Mouse (Mus musculus) liver, adult 2 months (tissue): ENCODE measurements around the gene Agap1. TPM values are rescaled to one million over a fixed set of nuclear protein-coding genes. Genes with fewer than 3 reads are reported as not detected.

Experiments
- DNase-seq: peaks from one replicate; pipeline ENCODE4 v3.0.0-alpha.2; 2011; ENCODE audit warnings: low read depth, low spot score; ENCODE audit errors: extremely low read depth
- H3K27ac ChIP-seq: fragments of 200-500 bp; replicated peaks from 2 replicates; pipeline ENCODE4 v1.5.1; 2012; ENCODE audit warnings: low read depth, mild to moderate bottlenecking, control low read depth, inconsistent platforms, low read length; ENCODE audit not compliant: insufficient read depth
- H3K27me3 ChIP-seq: fragments of 200-500 bp; 2 replicates; pipeline ENCODE4 v1.6.1; 2012; ENCODE audit warnings: mild to moderate bottlenecking, moderate library complexity, low read length, inconsistent platforms; ENCODE audit not compliant: control insufficient read depth, insufficient read depth
- H3K36me3 ChIP-seq: fragments of 200-500 bp; 2 replicates; pipeline ENCODE4 v1.6.1; 2012; ENCODE audit warnings: low read length, inconsistent platforms; ENCODE audit not compliant: control insufficient read depth, insufficient read depth
- H3K4me1 ChIP-seq: fragments of 200-500 bp; 2 replicates; pipeline ENCODE4 v1.6.1; 2011; ENCODE audit warnings: low read length; ENCODE audit not compliant: control insufficient read depth, insufficient read depth
- H3K4me3 ChIP-seq: fragments of 200-500 bp; 2 replicates; pipeline ENCODE4 v1.5.1; 2011; ENCODE audit warnings: low read depth, mild to moderate bottlenecking, control low read depth, low read length, moderate library complexity; ENCODE audit not compliant: insufficient read depth
- H3K79me2 ChIP-seq: fragments of 200-500 bp; 2 replicates; pipeline ENCODE4 v1.6.1; 2012; ENCODE audit warnings: inconsistent platforms, mild to moderate bottlenecking, low read length, moderate library complexity; ENCODE audit not compliant: control insufficient read depth, insufficient read depth
- H3K9ac ChIP-seq: fragments of 200-500 bp; 2 replicates; pipeline ENCODE4 v1.6.1; 2012; ENCODE audit warnings: low read depth, mild to moderate bottlenecking, control low read depth, inconsistent platforms, low read length
- CTCF ChIP-seq: fragments of 200-500 bp; IDR thresholded peaks from 2 replicates; pipeline ENCODE4 v1.5.1; 2011; ENCODE audit warnings: low read depth, low read length, control low read depth
- POLR2A ChIP-seq: fragments of 200-500 bp; IDR thresholded peaks from 2 replicates; pipeline ENCODE4 v1.6.1; 2011; ENCODE audit warnings: low read length, control low read depth; ENCODE audit not compliant: insufficient read depth; ENCODE audit errors: extremely low read depth
- WGBS: fragments of 180-500 bp; shearing (Covaris S2); methylation state at CpG from one replicate; pipeline ENCODE4 v1.1.7; 2018; 5-methylcytosine and 5-hydroxymethylcytosine counted together
- polyA plus RNA-seq: library from polyadenylated mRNA; depleted of rRNA; stranded (reverse); fragments of >200 nt; gene quantifications from 2 replicates; pipeline ENCODE4 v1.2.3, GENCODE M21; 2012
- total RNA-seq: library from RNA; depleted of rRNA; stranded (reverse); fragments of >200 nt; gene quantifications from 2 replicates; pipeline ENCODE4 v1.2.3, GENCODE M21; 2014

Agap1 gene
- total and polyA plus RNA-seq, 2 experiments, result 3.4 to 3.5 TPM

- H3K27me3 ChIP-seq, result no peaks in the 10 kb centered on the region
- H3K36me3 ChIP-seq, result no peaks in the 10 kb centered on the region
- DNase-seq, result no peak
- TF ChIP-seq POLR2A (no peak), CTCF (no peak)
- no peak overlapping the region for H3K9ac ChIP-seq
- no peaks in the 10 kb centered on the region for H3K4me1 ChIP-seq
- no peaks in the 10 kb centered on the region for H3K79me2 ChIP-seq
- 70% methylated on average over 11 of the region's 11 CpGs for WGBS
- H3K4me3 ChIP-seq, result no peak overlapping the region
- H3K27ac ChIP-seq, result peak overlapping the region; percentile 48; the same call in 1 of the 2 replicates
Observed at GRCm38 (mm10) chr1:89420642-89421041, 34.0 kb upstream of the Agap1 start.

- H3K9ac ChIP-seq, result no peak overlapping the region
- H3K36me3 ChIP-seq, result no peaks in the 10 kb centered on the region
- no peak overlapping the region for H3K27ac ChIP-seq
- no peak for TF ChIP-seq CTCF
- TF ChIP-seq POLR2A, result no peak
- no peaks in the 10 kb centered on the region for H3K4me1 ChIP-seq
- WGBS, result 52% methylated on average over 4 of the region's 4 CpGs
- H3K4me3 ChIP-seq, result no peak overlapping the region
- H3K79me2 ChIP-seq, result no peaks in the 10 kb centered on the region
- H3K27me3 ChIP-seq, result no peaks in the 10 kb centered on the region
- peak; percentile 18 for DNase-seq
Observed at GRCm38 (mm10) chr1:89421401-89421800, 33.2 kb upstream of the Agap1 start.

- Histone ChIP-seq H3K36me3 (no peaks in the 10 kb centered on the region), H3K27ac (no peak overlapping the region), H3K27me3 (no peaks in the 10 kb centered on the region), H3K4me1 (no peaks in the 10 kb centered on the region), H3K79me2 (no peaks in the 10 kb centered on the region), H3K9ac (no peak overlapping the region), H3K4me3 (no peak overlapping the region)
- WGBS, result 55% methylated on average over 6 of the region's 6 CpGs
- DNase-seq, result no peak
- TF ChIP-seq CTCF, result no peak
- TF ChIP-seq POLR2A, result no peak
Observed at GRCm38 (mm10) chr1:89424563-89424962, 30.0 kb upstream of the Agap1 start.

- no peak overlapping the region for H3K27ac ChIP-seq
- no peaks in the 10 kb centered on the region for H3K4me1 ChIP-seq
- no peaks in the 10 kb centered on the region for H3K27me3 ChIP-seq
- WGBS, result 84% methylated on average over 8 of the region's 8 CpGs
- DNase-seq, result no peak
- no peaks in the 10 kb centered on the region for H3K79me2 ChIP-seq
- H3K9ac ChIP-seq, result no peak overlapping the region
- TF ChIP-seq CTCF, result no peak
- TF ChIP-seq POLR2A, result no peak
- no peak overlapping the region for H3K4me3 ChIP-seq
- H3K36me3 ChIP-seq, result no peaks in the 10 kb centered on the region
Observed at GRCm38 (mm10) chr1:89426137-89426536, 28.5 kb upstream of the Agap1 start.

- no peak for DNase-seq
- H3K9ac ChIP-seq, result no peak overlapping the region
- 77% methylated on average over 5 of the region's 5 CpGs for WGBS
- no peak overlapping the region for H3K4me3 ChIP-seq
- no peaks in the 10 kb centered on the region for H3K27me3 ChIP-seq
- no peaks in the 10 kb centered on the region for H3K36me3 ChIP-seq
- 0 out of 2 replicates have a peak overlapping the region, but pooled peaks have one; percentile 0 for H3K27ac ChIP-seq
- no peaks in the 10 kb centered on the region for H3K79me2 ChIP-seq
- TF ChIP-seq POLR2A (no peak), CTCF (no peak)
- H3K4me1 ChIP-seq, result no peaks in the 10 kb centered on the region
Observed at GRCm38 (mm10) chr1:89428671-89429070, 25.9 kb upstream of the Agap1 start.

GRCm38 (mm10) chr1:89429946-89430640, 24.5 kb upstream of the Agap1 start:
- TF ChIP-seq CTCF (no peak), POLR2A (no peak)
- Histone ChIP-seq H3K79me2 (no peaks in the 10 kb centered on the region), H3K4me1 (no peaks in the 10 kb centered on the region), H3K27me3 (no peaks in the 10 kb centered on the region), H3K9ac (no peak overlapping the region), H3K36me3 (no peaks in the 10 kb centered on the region), H3K4me3 (no peak overlapping the region), H3K27ac (no peak overlapping the region)
- 94% methylated on average over 11 of the region's 11 CpGs for WGBS
- no peak for DNase-seq
